Mouse (Mus musculus) forelimb bud, embryonic 11.5 days (tissue): ENCODE measurements at regions not wholly inside any gene's neighbourhood (a gene's known extent, or its start where the extent isn't known, plus 50 kb on each side); places are given as distances from the start of the nearest gene placed in this dataset.
A peak's percentile ranks its signal among the peaks of the same experiment; 100 is the strongest.
"Not testable (repeated sequence)": the region's sequence is repeated elsewhere in the genome, so short reads cannot be mapped to it uniquely, and the experiment has no call there.

Source experiments
- DNase-seq: peaks from one replicate; pipeline ENCODE4 v3.0.0-alpha.2; 2012; ENCODE audit warnings: low read depth, low spot score

- DNase-seq, result no peak
Observed at GRCm38 (mm10) chr9:13105426-13105825, 140.2 kb downstream of the Jrkl start.

GRCm38 (mm10) chr9:13083669-13084068 lies 162.0 kb downstream of the Jrkl start:
- DNase-seq, result no peak

GRCm38 (mm10) chr9:13049079-13049478 lies 196.6 kb downstream of the Jrkl start:
- DNase-seq, result no peak

GRCm38 (mm10) chr9:13019025-13019424 lies 226.6 kb downstream of the Jrkl start:
- DNase-seq, result no peak

- not testable (repeated sequence) for DNase-seq
Observed at GRCm38 (mm10) chr9:12983209-12983608, 262.4 kb downstream of the Jrkl start.

- no peak for DNase-seq
Observed at GRCm38 (mm10) chr9:12973022-12973421, 272.6 kb downstream of the Jrkl start.

- no peak for DNase-seq
Observed at GRCm38 (mm10) chr9:12960337-12960736, 285.3 kb downstream of the Jrkl start.

- DNase-seq, result no peak
Observed at GRCm38 (mm10) chr9:12946088-12946487, 299.5 kb downstream of the Jrkl start.

GRCm38 (mm10) chr9:12945476-12945875 lies 300.2 kb downstream of the Jrkl start:
- no peak for DNase-seq

GRCm38 (mm10) chr9:12945037-12945436 lies 300.6 kb downstream of the Jrkl start:
- no peak for DNase-seq

- DNase-seq, result no peak
Observed at GRCm38 (mm10) chr9:12935016-12935415, 310.6 kb downstream of the Jrkl start.

GRCm38 (mm10) chr9:12925549-12926186 lies 320.0 kb downstream of the Jrkl start:
- DNase-seq, result peak; percentile 16

GRCm38 (mm10) chr9:12900726-12901125 lies 344.9 kb downstream of the Jrkl start:
- no peak for DNase-seq

GRCm38 (mm10) chr9:12879753-12880490 lies 365.7 kb downstream of the Jrkl start:
- DNase-seq, result no peak

- no peak for DNase-seq
Observed at GRCm38 (mm10) chr9:12876496-12876895, 369.1 kb downstream of the Jrkl start.

GRCm38 (mm10) chr9:12870941-12871340 lies 374.7 kb downstream of the Jrkl start:
- no peak for DNase-seq
